Mouse (Mus musculus) B cell, adult (primary cell): Measurements from ENCODE around the gene Moxd1. TPM values are rescaled to one million over a fixed set of nuclear protein-coding genes. Genes with fewer than 3 reads are reported as not detected.

Experiments
- total RNA-seq: library from RNA; stranded (reverse); gene quantifications from 4 replicates; pipeline ENCODE4 v1.2.4, GENCODE M21; 2023; ENCODE audit not compliant: inconsistent age

Moxd1 gene
- not detected in 4 replicates for total RNA-seq

DNA sequence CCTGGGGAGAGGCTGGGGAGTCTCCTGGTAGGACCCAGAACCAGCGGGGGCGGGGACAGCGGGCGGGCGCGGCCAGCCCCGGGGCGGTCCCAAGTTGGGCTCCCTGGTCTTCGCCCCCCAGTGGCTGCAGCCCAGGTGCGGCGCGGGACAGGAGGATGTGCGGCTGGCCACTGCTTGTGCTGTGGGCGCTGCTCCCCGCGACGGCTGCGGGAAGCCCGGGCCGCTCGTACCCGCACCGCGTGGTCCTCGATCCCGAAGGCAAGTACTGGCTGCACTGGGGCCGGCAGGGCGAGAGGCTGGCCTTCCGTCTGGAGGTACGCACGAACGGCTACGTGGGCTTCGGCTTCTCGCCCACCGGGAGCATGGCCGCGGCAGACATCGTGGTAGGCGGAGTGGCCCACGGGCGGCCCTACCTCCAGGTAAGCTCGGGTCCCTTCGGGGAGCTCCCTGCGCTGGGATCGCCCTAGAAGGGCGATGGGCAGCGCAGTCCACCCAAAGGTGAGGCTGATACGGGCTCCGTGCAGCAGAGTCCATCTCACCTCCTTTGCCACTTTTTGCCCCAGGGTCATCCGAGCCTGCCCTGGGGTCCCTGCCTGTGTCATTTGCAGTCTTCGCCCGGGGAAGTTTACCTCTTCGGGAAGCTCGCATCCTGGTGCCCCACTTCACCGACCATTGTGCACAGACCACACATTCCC, at the start of gene Moxd1:
Gene Moxd1 (plus strand): TSS at position 69 of the 695 bp plus-strand sequence.

Other genes starting within 250 kb of the Moxd1 start
- gene Taar6, start 237.9 kb upstream of the Moxd1 start, total RNA-seq = not detected in 4 replicates
- not detected in 4 replicates for gene Taar7a, start 230.0 kb upstream of the Moxd1 start, total RNA-seq
- not detected in 4 replicates for gene Taar7b, start 223.6 kb upstream of the Moxd1 start, total RNA-seq
- gene Taar7d, start 196.3 kb upstream of the Moxd1 start, total RNA-seq = not detected in 4 replicates
- not detected in 4 replicates for gene Taar7e, start 185.9 kb upstream of the Moxd1 start, total RNA-seq
- not detected in 4 replicates for gene Taar7f, start 174.0 kb upstream of the Moxd1 start, total RNA-seq
- gene Taar8a, start 147.0 kb upstream of the Moxd1 start, total RNA-seq = not detected in 4 replicates
- gene Taar8b, start 131.2 kb upstream of the Moxd1 start, total RNA-seq = not detected in 4 replicates
- gene Taar8c, start 121.6 kb upstream of the Moxd1 start, total RNA-seq = not detected in 4 replicates
- not detected in 4 replicates for gene Taar9, start 114.0 kb upstream of the Moxd1 start, total RNA-seq
- gene Stx7, start 74.2 kb upstream of the Moxd1 start, total RNA-seq = 112 to 120 TPM (median 116 TPM) in 4 replicates